Comparison of ENCODE assay signal across 10 mouse cellular contexts in genomic region chr9:48707824-48708229, GRCm38 (mm10).
DNase-seq lines count a peak whose midpoint lies in the region; ATAC-seq and TF ChIP-seq lines count a peak whose summit lies in the region.
"Had no signal": no experiment of that assay in that cellular context is flagged by ENCODE, and none has a peak within 500 bp of the region (broad histone marks: within the 10 kb centered on the region; RNA-seq: fewer than 3 reads in every experiment).

No protein-coding gene starts in this region.

- no peak overlapping the region for H3K4me3 ChIP-seq in heart, postnatal 0 days (ENCODE audit: low read depth, low read length)
- H3K4me3 ChIP-seq in lung, postnatal 0 days (ENCODE audit: low read depth, low read length) = no peak overlapping the region
- H3K4me3 ChIP-seq in hindbrain, embryonic 16.5 days (ENCODE audit: low read length) = no peak overlapping the region
- H3K4me3 ChIP-seq: limb, embryonic 15.5 days; midbrain, embryonic 15.5 days had no signal

- no peaks in the 10 kb centered on the region for H3K27me3 ChIP-seq in heart, postnatal 0 days (ENCODE audit: control insufficient read depth, insufficient read depth, low read length)
- H3K27me3 ChIP-seq in lung, postnatal 0 days (replicated peaks; ENCODE audit: insufficient read depth, low read length) = no peaks in the 10 kb centered on the region
- H3K27me3 ChIP-seq in hindbrain, embryonic 16.5 days (replicated peaks; ENCODE audit: control insufficient read depth, insufficient read depth, low read length) = no peaks in the 10 kb centered on the region
- H3K27me3 ChIP-seq: midbrain, embryonic 15.5 days had no signal

- peak overlapping the region; percentile 34; the same call in 1 of the 2 replicates for H3K9ac ChIP-seq in heart, postnatal 0 days (replicated peaks; ENCODE audit: low read depth, low read length)
- no peak overlapping the region for H3K9ac ChIP-seq in lung, postnatal 0 days (replicated peaks; ENCODE audit: low read depth)
- H3K9ac ChIP-seq in hindbrain, embryonic 16.5 days (ENCODE audit: low read depth, low read length) = no peak overlapping the region
- H3K9ac ChIP-seq: limb, embryonic 15.5 days; midbrain, embryonic 15.5 days had no signal

- H3K9me3 ChIP-seq in heart, postnatal 0 days (replicated peaks; ENCODE audit: control insufficient read depth, low read length) = no peaks in the 10 kb centered on the region
- H3K9me3 ChIP-seq in lung, postnatal 0 days (ENCODE audit: low read length) = no peaks in the 10 kb centered on the region
- H3K9me3 ChIP-seq in hindbrain, embryonic 16.5 days (ENCODE audit: control insufficient read depth, low read length) = no peaks in the 10 kb centered on the region
- H3K9me3 ChIP-seq: limb, embryonic 15.5 days; midbrain, embryonic 15.5 days had no signal

- no peak for TF ChIP-seq CTCF in heart, postnatal 0 days (IDR thresholded peaks at IDR 0.05; ENCODE audit: low read depth)
- TF ChIP-seq CTCF in lung, postnatal 0 days (IDR thresholded peaks at IDR 0.05) = no peak

- TF ChIP-seq EP300 in heart, postnatal 0 days (IDR thresholded peaks at IDR 0.05; ENCODE audit: low read depth) = no peak
- TF ChIP-seq EP300 in lung, postnatal 0 days (IDR thresholded peaks at IDR 0.05) = peak; percentile 96

- peaks cover 28% of the 10 kb centered on the region for H3K4me1 ChIP-seq in heart, postnatal 0 days (ENCODE audit: control insufficient read depth, insufficient read depth)
- peaks cover 24% of the 10 kb centered on the region; the same call in 1 of the 2 replicates for H3K4me1 ChIP-seq in lung, postnatal 0 days (ENCODE audit: insufficient read depth, low read depth, low read length)
- peaks cover 17% of the 10 kb centered on the region for H3K4me1 ChIP-seq in hindbrain, embryonic 16.5 days (ENCODE audit: control insufficient read depth, insufficient read depth, low read depth, low read length)

- ATAC-seq in heart, postnatal 0 days (ENCODE audit: insufficient read depth, low read depth) = peak; percentile 66
- peak; percentile 74 for ATAC-seq in lung, postnatal 0 days
- no peak for ATAC-seq in hindbrain, embryonic 16.5 days

- no peaks in the 10 kb centered on the region for H3K36me3 ChIP-seq in heart, postnatal 0 days (replicated peaks; ENCODE audit: control insufficient read depth, insufficient read depth, low read length)
- H3K36me3 ChIP-seq in lung, postnatal 0 days (ENCODE audit: insufficient read depth, low read length) = no peaks in the 10 kb centered on the region; the same call in 1 of the 2 replicates
- H3K36me3 ChIP-seq in hindbrain, embryonic 16.5 days (ENCODE audit: control insufficient read depth, insufficient read depth, low read length) = no peaks in the 10 kb centered on the region
- H3K36me3 ChIP-seq: limb, embryonic 15.5 days; midbrain, embryonic 15.5 days had no signal

- no peak overlapping the region for H3K4me2 ChIP-seq in heart, postnatal 0 days (ENCODE audit: low read depth, low read length)
- no peak overlapping the region for H3K4me2 ChIP-seq in lung, postnatal 0 days (replicated peaks; ENCODE audit: low read depth, low read length)
- H3K4me2 ChIP-seq in hindbrain, embryonic 16.5 days (ENCODE audit: low read length) = no peak overlapping the region
- H3K4me2 ChIP-seq: limb, embryonic 15.5 days; midbrain, embryonic 15.5 days had no signal

- intact Hi-C loops in heart, postnatal 25 days (cut with DNase I) = loop anchor here (1.0 to 5.0 kb wide), 3 partner anchors 15 to 61 kb away; no protein-coding TSS in a partner anchor

- peak overlapping the region; percentile 100 for H3K27ac ChIP-seq in heart, postnatal 0 days (ENCODE audit: low read depth)
- peak overlapping the region; percentile 89 for H3K27ac ChIP-seq in lung, postnatal 0 days (ENCODE audit: low read length)
- no peak overlapping the region for H3K27ac ChIP-seq in hindbrain, embryonic 16.5 days (ENCODE audit: low read depth, low read length)
- H3K27ac ChIP-seq: limb, embryonic 15.5 days; midbrain, embryonic 15.5 days had no signal

- WGBS in heart, postnatal 0 days = 36% methylated on average over 6 of the region's 6 CpGs
- whole genome bisulfite sequencing in lung, postnatal 0 days = 51% methylated on average over 6 of the region's 6 CpGs
- 91% methylated on average over 6 of the region's 6 CpGs for WGBS in hindbrain, embryonic 16.5 days

- peak; percentile 63 for DNase-seq in heart, adult 8-10 months (ENCODE audit: low spot score)
- no peak for DNase-seq in heart, postnatal 25 days (ENCODE audit: low spot score)
- DNase-seq in gastrocnemius, postnatal 10 days = peak; percentile 52
- no peak for DNase-seq in heart, postnatal 0 days (ENCODE audit: low spot score)
- peak; percentile 88 for DNase-seq in lung, postnatal 0 days (ENCODE audit: low spot score)
- DNase-seq in layer of hippocampus, adult 9-10 months (ENCODE audit: low spot score) = no peak
- no peak for DNase-seq in liver

Comparison
In these comparisons a context has a peak if more than half of its experiments do, and no peak if none do; other contexts are left out.
1. DNase-seq: peak in heart, adult 8-10 months (single experiment), gastrocnemius, postnatal 10 days (single experiment) and lung, postnatal 0 days (single experiment); none in heart, postnatal 25 days (single experiment), heart, postnatal 0 days (single experiment), layer of hippocampus, adult 9-10 months (single experiment) and liver (single experiment).